Comparison of ENCODE assay signal across 8 mouse cellular contexts in genomic region chr8:122917531-122918392, GRCm38 (mm10).
A peak's percentile ranks its signal among the peaks of the same experiment; 100 is the strongest.
DNase-seq lines count a peak whose midpoint lies in the region; ATAC-seq lines count a peak whose summit lies in the region.

No protein-coding gene starts in this region.

- 0 out of 2 replicates have a peak overlapping the region, but pooled peaks have one; percentile 1 for H3K9ac ChIP-seq in neural tube, embryonic 13.5 days
- peak overlapping the region; percentile 45 for H3K9ac ChIP-seq in heart, embryonic 14.5 days (ENCODE audit: low read length)
- H3K9ac ChIP-seq in liver, embryonic 12.5 days: no peak overlapping the region

- H3K4me1 ChIP-seq in neural tube, embryonic 13.5 days (replicated peaks): peaks cover 58% of the 10 kb centered on the region
- peaks cover 33 to 78% of the 10 kb centered on the region in 2 experiments for H3K4me1 ChIP-seq in heart, embryonic 14.5 days (ENCODE audit: control insufficient read depth in 2 of 2, insufficient read depth in 2 of 2, low read length in 2 of 2)
- peaks cover 60% of the 10 kb centered on the region for H3K4me1 ChIP-seq in liver, embryonic 12.5 days

- H3K27ac ChIP-seq in neural tube, embryonic 13.5 days (replicated peaks): 0 out of 2 replicates have a peak overlapping the region, but pooled peaks have one; percentile 28
- peak overlapping the region; percentile 88 to 94 for H3K27ac ChIP-seq in heart, embryonic 14.5 days (replicated peaks in 1 of 2; ENCODE audit: control insufficient read depth in 1 of 2, insufficient read depth in 1 of 2, low read depth in 2 of 2, low read length in 2 of 2)
- H3K27ac ChIP-seq in liver, embryonic 12.5 days: no peak overlapping the region; the same call in 1 of the 2 replicates

- no peak for ATAC-seq in neural tube, embryonic 13.5 days (ENCODE audit: low read depth)
- ATAC-seq in heart, embryonic 14.5 days (ENCODE audit: insufficient number of reproducible peaks, insufficient read depth, low FRiP score, low read depth): peak; percentile 82
- peak; percentile 67; the same call in 1 of the 2 replicates for ATAC-seq in liver, embryonic 12.5 days

- no peak overlapping the region for H3K4me3 ChIP-seq in neural tube, embryonic 13.5 days
- no peak overlapping the region for H3K4me3 ChIP-seq in heart, embryonic 14.5 days (ENCODE audit: control insufficient read depth in 1 of 2, insufficient read depth in 1 of 2, low read depth in 1 of 2, low read length in 2 of 2)
- no peak overlapping the region for H3K4me3 ChIP-seq in liver, embryonic 12.5 days

- H3K9me3 ChIP-seq in neural tube, embryonic 13.5 days: no peaks in the 10 kb centered on the region
- H3K9me3 ChIP-seq in heart, embryonic 14.5 days (ENCODE audit: control insufficient read depth, low read length): no peaks in the 10 kb centered on the region
- H3K9me3 ChIP-seq in liver, embryonic 12.5 days (replicated peaks): no peaks in the 10 kb centered on the region

- H3K4me2 ChIP-seq in neural tube, embryonic 13.5 days: no peak overlapping the region
- peak overlapping the region; percentile 56 for H3K4me2 ChIP-seq in heart, embryonic 14.5 days (ENCODE audit: low read length)
- 0 out of 2 replicates have a peak overlapping the region, but pooled peaks have one; percentile 13 for H3K4me2 ChIP-seq in liver, embryonic 12.5 days

- no peaks in the 10 kb centered on the region for H3K27me3 ChIP-seq in neural tube, embryonic 13.5 days
- no peaks in the 10 kb centered on the region for H3K27me3 ChIP-seq in heart, embryonic 14.5 days (ENCODE audit: control insufficient read depth, insufficient read depth, low read length)
- H3K27me3 ChIP-seq in liver, embryonic 12.5 days (replicated peaks): no peaks in the 10 kb centered on the region

- WGBS in neural tube, embryonic 13.5 days: 70% methylated on average over 11 of the region's 11 CpGs
- WGBS in heart, embryonic 14.5 days: 10% methylated on average over 11 of the region's 11 CpGs
- 39% methylated on average over 11 of the region's 11 CpGs for WGBS in liver, embryonic 12.5 days (ENCODE audit: insufficient replicate concordance)

- peaks cover 27% of the 10 kb centered on the region for H3K36me3 ChIP-seq in neural tube, embryonic 13.5 days
- H3K36me3 ChIP-seq in heart, embryonic 14.5 days (ENCODE audit: control insufficient read depth, insufficient read depth, low read length): peaks cover 24% of the 10 kb centered on the region
- peaks cover 34% of the 10 kb centered on the region for H3K36me3 ChIP-seq in liver, embryonic 12.5 days

- DNase-seq in adrenal gland, postnatal 14 days: peak; percentile 27
- no peak for DNase-seq in adrenal gland, adult (ENCODE audit: inconsistent age in 2 of 2, low spot score in 1 of 2)
- no peak for DNase-seq in neural tube, embryonic 10.5 days (ENCODE audit: extremely low spot score, low spot score)
- DNase-seq in thymus, postnatal 25 days: peak; percentile 37
- DNase-seq in adrenal gland, postnatal 10 days: no peak

Comparison
In these comparisons a context has a peak if more than half of its experiments do, and no peak if none do; other contexts are left out.
1. DNase-seq: peak in adrenal gland, postnatal 14 days (single experiment) and thymus, postnatal 25 days (single experiment); none in adrenal gland, adult (0 of 2), neural tube, embryonic 10.5 days (single experiment) and adrenal gland, postnatal 10 days (single experiment).